Mouse (Mus musculus): Measurements from ENCODE around the gene Sprtn. TPM values are rescaled to one million over a fixed set of nuclear protein-coding genes. Genes with fewer than 3 reads are reported as not detected.

The Sprtn gene
- polyA plus RNA-seq, 1 experiment: 13.3 TPM

- no peaks in the 10 kb centered on the region for H3K27me3 ChIP-seq (ENCODE audit: control insufficient read depth, insufficient read depth, insufficient read length)
- H3K4me2 ChIP-seq (ENCODE audit: low read depth): no peak overlapping the region
- H3ac ChIP-seq (ENCODE audit: control insufficient read depth, insufficient read length): no peak overlapping the region
- TF ChIP-seq MYOG (IDR thresholded peaks at IDR 0.05; ENCODE audit: control insufficient read depth in 1 of 3, insufficient read depth in 1 of 3, insufficient read length in 2 of 3, low read depth in 2 of 3) (no peak), MAX (IDR thresholded peaks at IDR 0.05; ENCODE audit: low read depth) (no peak), MYOD1 (IDR thresholded peaks at IDR 0.05; ENCODE audit: control insufficient read depth in 1 of 3, insufficient read length in 2 of 3, low read depth in 2 of 3) (no peak), E2F4 (IDR thresholded peaks at IDR 0.05; ENCODE audit: insufficient read depth) (no peak), SRF (IDR thresholded peaks at IDR 0.05; ENCODE audit: control insufficient read depth, insufficient read length, low read depth) (no peak), TCF12 (IDR thresholded peaks at IDR 0.05; ENCODE audit: insufficient read depth, poor library complexity, severe bottlenecking) (no peak), TCF3 (IDR thresholded peaks at IDR 0.05; ENCODE audit: insufficient read length, low read depth) (no peak), POLR2AphosphoS2 (IDR thresholded peaks at IDR 0.05; ENCODE audit: insufficient read length, low read depth) (no peak)
- H3K36me3 ChIP-seq (ENCODE audit: control insufficient read depth, insufficient read depth): no peaks in the 10 kb centered on the region
- peaks cover 73% of the 10 kb centered on the region for H3K79me2 ChIP-seq (ENCODE audit: control insufficient read depth, insufficient read depth)
- H3K4me3 ChIP-seq: no peak overlapping the region
Observed at GRCm38 (mm10) chr8:124930086-124930485, 32.4 kb downstream of the Sprtn start.

DNA sequence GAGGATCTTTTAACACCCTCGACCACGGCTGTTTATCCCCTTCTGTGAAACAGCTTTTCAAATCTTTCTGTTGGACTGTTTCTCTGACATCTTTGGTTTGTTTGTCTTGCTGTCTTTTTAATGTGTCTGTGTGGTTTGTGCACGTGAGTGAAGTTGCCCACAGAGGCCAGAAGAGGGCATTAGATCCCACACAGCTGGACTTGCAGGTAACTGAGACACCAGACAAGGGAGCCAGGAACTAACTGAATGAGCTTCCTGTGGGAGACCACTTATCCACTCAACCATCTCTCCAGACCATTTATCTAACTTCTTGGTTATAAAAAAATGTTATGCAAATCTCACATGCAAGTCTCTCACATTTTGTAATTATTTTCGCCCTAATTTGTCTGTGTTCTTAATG is 33.0 kb downstream of the Sprtn start:
- no peak overlapping the region for H3K4me3 ChIP-seq
- no peaks in the 10 kb centered on the region for H3K27me3 ChIP-seq (ENCODE audit: control insufficient read depth, insufficient read depth, insufficient read length)
- TF ChIP-seq USF1 (IDR thresholded peaks at IDR 0.05; ENCODE audit: low read depth) (no peak), TCF3 (IDR thresholded peaks at IDR 0.05; ENCODE audit: insufficient read length, low read depth) (no peak), MAX (IDR thresholded peaks at IDR 0.05; ENCODE audit: low read depth) (no peak), SRF (IDR thresholded peaks at IDR 0.05; ENCODE audit: control insufficient read depth, insufficient read length, low read depth) (no peak), POLR2AphosphoS2 (IDR thresholded peaks at IDR 0.05; ENCODE audit: insufficient read length, low read depth) (no peak), CEBPB (IDR thresholded peaks at IDR 0.05; ENCODE audit: insufficient read depth, poor library complexity, severe bottlenecking) (no peak), TCF12 (IDR thresholded peaks at IDR 0.05; ENCODE audit: insufficient read depth, poor library complexity, severe bottlenecking) (no peak), MYOD1 (IDR thresholded peaks at IDR 0.05; ENCODE audit: control insufficient read depth in 1 of 3, insufficient read length in 2 of 3, low read depth in 2 of 3) (no peak), E2F4 (IDR thresholded peaks at IDR 0.05; ENCODE audit: insufficient read depth) (no peak), POLR2A (IDR thresholded peaks at IDR 0.05; ENCODE audit: insufficient read length, low read depth) (no peak), REST (IDR thresholded peaks at IDR 0.05; ENCODE audit: insufficient read depth, insufficient read length) (no peak), MYOG (IDR thresholded peaks at IDR 0.05; ENCODE audit: control insufficient read depth in 1 of 3, insufficient read depth in 1 of 3, insufficient read length in 2 of 3, low read depth in 2 of 3) (no peak)
- no peak overlapping the region for H3ac ChIP-seq (ENCODE audit: control insufficient read depth, insufficient read length)
- no peak overlapping the region for H3K4me2 ChIP-seq (ENCODE audit: low read depth)
- H3K79me2 ChIP-seq (ENCODE audit: control insufficient read depth, insufficient read depth): peaks cover 79% of the 10 kb centered on the region
- H3K36me3 ChIP-seq (ENCODE audit: control insufficient read depth, insufficient read depth): no peaks in the 10 kb centered on the region

GRCm38 (mm10) chr8:124932435-124932834 is 34.7 kb downstream of the Sprtn start:
- no peak overlapping the region for H3K4me3 ChIP-seq
- no peak overlapping the region for H3ac ChIP-seq (ENCODE audit: control insufficient read depth, insufficient read length)
- H3K4me2 ChIP-seq (ENCODE audit: low read depth): no peak overlapping the region
- TF ChIP-seq TCF3 (IDR thresholded peaks at IDR 0.05; ENCODE audit: insufficient read length, low read depth) (no peak), MYOD1 (IDR thresholded peaks at IDR 0.05; ENCODE audit: control insufficient read depth in 1 of 3, insufficient read length in 2 of 3, low read depth in 2 of 3) (no peak), MYOG (IDR thresholded peaks at IDR 0.05; ENCODE audit: control insufficient read depth in 1 of 3, insufficient read depth in 1 of 3, insufficient read length in 2 of 3, low read depth in 2 of 3) (no peak), E2F4 (IDR thresholded peaks at IDR 0.05; ENCODE audit: insufficient read depth) (no peak), POLR2A (IDR thresholded peaks at IDR 0.05; ENCODE audit: insufficient read length, low read depth) (no peak), REST (IDR thresholded peaks at IDR 0.05; ENCODE audit: insufficient read depth, insufficient read length) (no peak), USF1 (IDR thresholded peaks at IDR 0.05; ENCODE audit: low read depth) (no peak), SRF (IDR thresholded peaks at IDR 0.05; ENCODE audit: control insufficient read depth, insufficient read length, low read depth) (no peak), TCF12 (IDR thresholded peaks at IDR 0.05; ENCODE audit: insufficient read depth, poor library complexity, severe bottlenecking) (no peak), POLR2AphosphoS2 (IDR thresholded peaks at IDR 0.05; ENCODE audit: insufficient read length, low read depth) (no peak), MAX (IDR thresholded peaks at IDR 0.05; ENCODE audit: low read depth) (no peak), CEBPB (IDR thresholded peaks at IDR 0.05; ENCODE audit: insufficient read depth, poor library complexity, severe bottlenecking) (no peak)
- no peaks in the 10 kb centered on the region for H3K27me3 ChIP-seq (ENCODE audit: control insufficient read depth, insufficient read depth, insufficient read length)
- H3K36me3 ChIP-seq (ENCODE audit: control insufficient read depth, insufficient read depth): no peaks in the 10 kb centered on the region
- peaks cover 95% of the 10 kb centered on the region for H3K79me2 ChIP-seq (ENCODE audit: control insufficient read depth, insufficient read depth)

DNA sequence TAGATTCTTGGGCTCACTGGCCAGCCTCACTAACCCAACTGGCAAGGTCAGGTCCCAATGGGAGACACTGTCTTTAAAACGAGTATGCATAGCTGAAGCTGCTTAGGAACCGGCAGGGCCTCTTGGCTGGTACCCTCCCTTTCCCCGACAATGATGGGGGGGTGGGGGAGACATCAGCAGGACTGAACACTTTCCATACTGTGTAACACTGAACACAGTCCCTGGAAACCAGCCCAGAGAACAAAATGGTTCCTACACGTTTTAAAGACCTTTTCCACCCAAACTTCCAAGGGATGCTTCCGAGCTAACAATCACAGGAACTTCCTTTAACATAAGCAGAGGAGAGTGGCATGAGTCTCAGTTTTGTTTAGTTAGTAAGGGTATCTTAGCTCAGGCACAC is 37.4 kb downstream of the Sprtn start:
- H3K79me2 ChIP-seq (ENCODE audit: control insufficient read depth, insufficient read depth): peaks cover 94% of the 10 kb centered on the region
- H3K27me3 ChIP-seq (ENCODE audit: control insufficient read depth, insufficient read depth, insufficient read length): no peaks in the 10 kb centered on the region
- TF ChIP-seq MAX (IDR thresholded peaks at IDR 0.05; ENCODE audit: low read depth) (no peak), POLR2AphosphoS2 (IDR thresholded peaks at IDR 0.05; ENCODE audit: insufficient read length, low read depth) (no peak), MYOG (IDR thresholded peaks at IDR 0.05; ENCODE audit: control insufficient read depth in 1 of 3, insufficient read depth in 1 of 3, insufficient read length in 2 of 3, low read depth in 2 of 3) (no peak), USF1 (IDR thresholded peaks at IDR 0.05; ENCODE audit: low read depth) (no peak), REST (IDR thresholded peaks at IDR 0.05; ENCODE audit: insufficient read depth, insufficient read length) (no peak), TCF3 (IDR thresholded peaks at IDR 0.05; ENCODE audit: insufficient read length, low read depth) (no peak), E2F4 (IDR thresholded peaks at IDR 0.05; ENCODE audit: insufficient read depth) (no peak), CEBPB (IDR thresholded peaks at IDR 0.05; ENCODE audit: insufficient read depth, poor library complexity, severe bottlenecking) (no peak), SRF (IDR thresholded peaks at IDR 0.05; ENCODE audit: control insufficient read depth, insufficient read length, low read depth) (no peak)
- H3ac ChIP-seq (ENCODE audit: control insufficient read depth, insufficient read length): no peak overlapping the region
- no peak overlapping the region for H3K4me3 ChIP-seq
- no peaks in the 10 kb centered on the region for H3K36me3 ChIP-seq (ENCODE audit: control insufficient read depth, insufficient read depth)
- H3K4me2 ChIP-seq (ENCODE audit: low read depth): no peak overlapping the region

DNA sequence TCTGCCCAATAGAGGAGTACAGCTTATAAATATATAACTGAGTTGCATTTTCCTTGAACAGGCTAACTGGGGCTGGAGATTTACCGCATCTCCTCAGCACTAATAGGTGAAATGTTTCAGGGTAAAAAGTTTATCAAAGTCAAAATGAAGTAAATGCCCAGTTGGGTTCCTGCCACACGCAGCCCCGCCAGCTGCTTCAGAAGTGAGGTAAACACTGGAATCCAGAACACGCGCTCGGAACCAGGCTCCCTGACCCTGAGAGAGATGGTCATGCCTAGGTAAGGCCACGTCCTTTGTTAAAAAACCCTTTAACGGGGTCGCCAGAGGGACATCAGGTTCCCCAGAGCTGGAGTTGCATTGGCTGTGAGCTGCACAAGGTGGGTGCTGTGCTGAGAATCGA is 39.0 kb downstream of the Sprtn start:
- H3K79me2 ChIP-seq (ENCODE audit: control insufficient read depth, insufficient read depth): peaks cover 94% of the 10 kb centered on the region
- H3K4me3 ChIP-seq: no peak overlapping the region
- H3K36me3 ChIP-seq (ENCODE audit: control insufficient read depth, insufficient read depth): no peaks in the 10 kb centered on the region
- H3K27me3 ChIP-seq (ENCODE audit: control insufficient read depth, insufficient read depth, insufficient read length): no peaks in the 10 kb centered on the region
- H3K4me2 ChIP-seq (ENCODE audit: low read depth): no peak overlapping the region
- no peak for TF ChIP-seq USF1 (IDR thresholded peaks at IDR 0.05; ENCODE audit: low read depth)
- TF ChIP-seq POLR2A (IDR thresholded peaks at IDR 0.05; ENCODE audit: insufficient read length, low read depth): no peak
- H3ac ChIP-seq (ENCODE audit: control insufficient read depth, insufficient read length): no peak overlapping the region
